Mouse (Mus musculus) hindbrain, embryonic 13.5 days (tissue): ENCODE data around the gene 4930556J24Rik. TPM values are rescaled to one million over a fixed set of nuclear protein-coding genes. Genes with fewer than 3 reads are reported as not detected.

Source experiments
- ATAC-seq: fragments of 200-750 bp; cut with Nextera tagmentation; 2 replicates; pipeline ENCODE4 v1.8.0; 2017; ENCODE audit warnings: moderate TSS enrichment; ENCODE audit not compliant: low FRiP score
- H3K27ac ChIP-seq: fragments of 300-500 bp; sonication (generic); 2 replicates; pipeline ENCODE4 v1.5.1; 2015; ENCODE audit warnings: inconsistent platforms, mild to moderate bottlenecking, moderate library complexity
- H3K27me3 ChIP-seq: fragments of 300-500 bp; sonication (generic); 2 replicates; pipeline ENCODE4 v1.6.1; 2015; ENCODE audit warnings: mild to moderate bottlenecking, inconsistent platforms
- H3K36me3 ChIP-seq: fragments of 300-500 bp; sonication (generic); 2 replicates; pipeline ENCODE4 v1.6.1; 2015; ENCODE audit warnings: mild to moderate bottlenecking, inconsistent platforms
- H3K4me1 ChIP-seq: fragments of 300-500 bp; sonication (generic); replicated peaks from 2 replicates; pipeline ENCODE4 v1.6.1; 2015; ENCODE audit warnings: inconsistent platforms
- H3K4me2 ChIP-seq: fragments of 300-500 bp; sonication (generic); 2 replicates; pipeline ENCODE4 v1.6.1; 2015; ENCODE audit warnings: inconsistent platforms, mild to moderate bottlenecking, moderate library complexity
- H3K4me3 ChIP-seq: fragments of 300-500 bp; sonication (generic); 2 replicates; pipeline ENCODE4 v1.5.1; 2015; ENCODE audit warnings: mild to moderate bottlenecking, inconsistent platforms
- H3K9ac ChIP-seq: fragments of 300-500 bp; sonication (generic); 2 replicates; pipeline ENCODE4 v1.6.1; 2015; ENCODE audit warnings: mild to moderate bottlenecking, inconsistent platforms
- H3K9me3 ChIP-seq: fragments of 300-500 bp; sonication (generic); 2 replicates; pipeline ENCODE4 v1.6.1; 2016; ENCODE audit warnings: inconsistent platforms
- WGBS: fragments of 180-500 bp; shearing (Covaris S2); methylation state at CpG from one replicate; pipeline ENCODE4 v1.1.7; 2015; 5-methylcytosine and 5-hydroxymethylcytosine counted together
- polyA plus RNA-seq: library from polyadenylated mRNA; unstranded; fragments of >200 nt; fragmentation: Nextera tagmentation; extraction: Ambion mirVana; gene quantifications from 2 replicates; pipeline ENCODE4 v1.2.1, GENCODE M21; 2015

4930556J24Rik gene
- polyA plus RNA-seq, 1 experiment from 2014 or later, result not detected

- Histone ChIP-seq H3K9ac (no peak overlapping the region), H3K27ac (no peak overlapping the region), H3K36me3 (no peaks in the 10 kb centered on the region), H3K4me3 (no peak overlapping the region), H3K9me3 (no peaks in the 10 kb centered on the region), H3K27me3 (peaks cover 37% of the 10 kb centered on the region), H3K4me2 (no peak overlapping the region), H3K4me1 (peaks cover 9% of the 10 kb centered on the region; the same call in 1 of the 2 replicates)
- 79% methylated on average over 6 of the region's 6 CpGs for WGBS
- no peak for ATAC-seq
These were observed 17.3 kb upstream of the 4930556J24Rik start for GRCm38 (mm10) chr11:3993914-3994313.

- Histone ChIP-seq H3K9ac (no peak overlapping the region), H3K9me3 (no peaks in the 10 kb centered on the region), H3K4me1 (0 out of 2 replicates have a peak, but pooled peaks cover 4% of the 10 kb centered on the region), H3K27me3 (peaks cover 30% of the 10 kb centered on the region), H3K27ac (no peak overlapping the region), H3K4me2 (no peak overlapping the region), H3K36me3 (no peaks in the 10 kb centered on the region), H3K4me3 (no peak overlapping the region)
- ATAC-seq, result no peak
- 81% methylated on average over 6 of the region's 6 CpGs for WGBS
These were observed 16.6 kb upstream of the 4930556J24Rik start for GRCm38 (mm10) chr11:3993132-3993531.

- no peaks in the 10 kb centered on the region for H3K36me3 ChIP-seq
- WGBS, result 48% methylated on average over 3 of the region's 3 CpGs
- H3K4me3 ChIP-seq, result no peak overlapping the region
- no peaks in the 10 kb centered on the region for H3K4me1 ChIP-seq
- peaks cover 11% of the 10 kb centered on the region; the same call in 1 of the 2 replicates for H3K27me3 ChIP-seq
- ATAC-seq, result no peak
- no peak overlapping the region for H3K4me2 ChIP-seq
- no peak overlapping the region for H3K9ac ChIP-seq
- H3K27ac ChIP-seq, result no peak overlapping the region
- H3K9me3 ChIP-seq, result no peaks in the 10 kb centered on the region
These were observed 13.2 kb upstream of the 4930556J24Rik start for GRCm38 (mm10) chr11:3989748-3990147.

- Histone ChIP-seq H3K36me3 (peaks cover 23% of the 10 kb centered on the region), H3K27me3 (peaks cover 25% of the 10 kb centered on the region; the same call in 1 of the 2 replicates), H3K27ac (no peak overlapping the region), H3K4me3 (peak overlapping the region; percentile 45), H3K9ac (peak overlapping the region; percentile 74), H3K4me1 (peaks cover 16% of the 10 kb centered on the region), H3K4me2 (peak overlapping the region; percentile 72), H3K9me3 (no peaks in the 10 kb centered on the region)
- 11% methylated on average over 15 of the region's 15 CpGs for WGBS
- ATAC-seq, result peak; percentile 69
These were observed 7.5 kb upstream of the 4930556J24Rik start for GRCm38 (mm10) chr11:3983863-3984745.

GRCm38 (mm10) chr11:3983291-3983862 is 6.8 kb upstream of the 4930556J24Rik start, which contains the start of gene Gal3st1:
Gal3st1 (plus strand) TSS chr11:3983636.
- peak; percentile 84 for ATAC-seq
- Histone ChIP-seq H3K36me3 (peaks cover 31% of the 10 kb centered on the region), H3K9me3 (no peaks in the 10 kb centered on the region), H3K4me3 (peak within 1 kb of the TSS; percentile 45), H3K4me1 (peaks cover 16% of the 10 kb centered on the region), H3K4me2 (peak within 1 kb of the TSS; percentile 72), H3K27me3 (peaks cover 25% of the 10 kb centered on the region; the same call in 1 of the 2 replicates), H3K9ac (peak within 1 kb of the TSS; percentile 74), H3K27ac (no peak within 1 kb of the TSS)
- WGBS, result 1% methylated on average over 33 of the region's 37 CpGs

- Histone ChIP-seq H3K9me3 (no peaks in the 10 kb centered on the region), H3K4me1 (peaks cover 16% of the 10 kb centered on the region), H3K4me3 (no peak overlapping the region), H3K27ac (no peak overlapping the region), H3K4me2 (peak overlapping the region; percentile 72), H3K9ac (no peak overlapping the region; the same call in 1 of the 2 replicates), H3K27me3 (peaks cover 25% of the 10 kb centered on the region; the same call in 1 of the 2 replicates), H3K36me3 (peaks cover 39% of the 10 kb centered on the region)
- WGBS, result 61% methylated on average over 7 of the region's 7 CpGs
- ATAC-seq, result 0 out of 2 replicates have a peak, but pooled peaks have one; percentile 14
These were observed 6.0 kb upstream of the 4930556J24Rik start for GRCm38 (mm10) chr11:3982275-3983209.

- WGBS, result 73% methylated on average over 6 of the region's 6 CpGs
- Histone ChIP-seq H3K36me3 (peaks cover 49% of the 10 kb centered on the region), H3K4me3 (no peak overlapping the region)
These were observed 5.0 kb upstream of the 4930556J24Rik start for GRCm38 (mm10) chr11:3981536-3981935.

GRCm38 (mm10) chr11:3978421-3978820 is 1.8 kb upstream of the 4930556J24Rik start:
- peaks cover 7% of the 10 kb centered on the region for H3K4me1 ChIP-seq
- H3K27ac ChIP-seq, result no peak overlapping the region
- H3K9me3 ChIP-seq, result no peaks in the 10 kb centered on the region
- H3K27me3 ChIP-seq, result 0 out of 2 replicates have a peak, but pooled peaks cover 5% of the 10 kb centered on the region
- no peak overlapping the region for H3K9ac ChIP-seq
- no peak for ATAC-seq
- no peak overlapping the region for H3K4me3 ChIP-seq
- 94% methylated on average over 5 of the region's 5 CpGs for WGBS
- no peak overlapping the region for H3K4me2 ChIP-seq
- H3K36me3 ChIP-seq, result peaks cover 80% of the 10 kb centered on the region

More at GRCm38 (mm10) chr11:3981536-3981935, 5.0 kb upstream of the 4930556J24Rik start:
- peaks cover 16% of the 10 kb centered on the region for H3K4me1 ChIP-seq
- no peak for ATAC-seq
- no peaks in the 10 kb centered on the region for H3K9me3 ChIP-seq
- no peak overlapping the region for H3K27ac ChIP-seq
- no peak overlapping the region for H3K4me2 ChIP-seq
- no peak overlapping the region for H3K9ac ChIP-seq
- H3K27me3 ChIP-seq, result peaks cover 25% of the 10 kb centered on the region; the same call in 1 of the 2 replicates

- Histone ChIP-seq H3K4me2 (no peak overlapping the region), H3K27ac (no peak overlapping the region), H3K36me3 (peaks cover 100% of the 10 kb centered on the region), H3K4me3 (no peak overlapping the region), H3K27me3 (no peaks in the 10 kb centered on the region), H3K9ac (no peak overlapping the region), H3K4me1 (no peaks in the 10 kb centered on the region), H3K9me3 (no peaks in the 10 kb centered on the region)
- 52% methylated on average over 3 of the region's 3 CpGs for WGBS
- no peak for ATAC-seq
These were observed 2.3 kb downstream of the 4930556J24Rik start for GRCm38 (mm10) chr11:3974311-3974710.

- Histone ChIP-seq H3K27ac (no peak overlapping the region), H3K9me3 (no peaks in the 10 kb centered on the region), H3K4me2 (no peak overlapping the region), H3K9ac (no peak overlapping the region), H3K36me3 (peaks cover 97% of the 10 kb centered on the region), H3K4me1 (no peaks in the 10 kb centered on the region), H3K27me3 (no peaks in the 10 kb centered on the region), H3K4me3 (no peak overlapping the region)
- 95% methylated on average over 7 of the region's 7 CpGs for WGBS
- ATAC-seq, result no peak
These were observed 3.5 kb downstream of the 4930556J24Rik start for GRCm38 (mm10) chr11:3973081-3973480.

GRCm38 (mm10) chr11:3970361-3970760 is 6.2 kb downstream of the 4930556J24Rik start:
- Histone ChIP-seq H3K9ac (no peak overlapping the region), H3K27ac (no peak overlapping the region), H3K4me1 (peaks cover 11% of the 10 kb centered on the region), H3K4me3 (no peak overlapping the region), H3K27me3 (no peaks in the 10 kb centered on the region), H3K36me3 (peaks cover 72% of the 10 kb centered on the region), H3K9me3 (no peaks in the 10 kb centered on the region), H3K4me2 (no peak overlapping the region)
- ATAC-seq, result no peak
- WGBS, result 97% methylated on average over 7 of the region's 7 CpGs
